Mouse (Mus musculus): ENCODE results near the gene Spib. TPM values are rescaled to one million over a fixed set of nuclear protein-coding genes. Genes with fewer than 3 reads are reported as not detected.
A peak's percentile ranks its signal among the peaks of the same experiment; 100 is the strongest.

Spib gene
- polyA plus RNA-seq, 1 experiment from 2014 or later, result not detected

DNA sequence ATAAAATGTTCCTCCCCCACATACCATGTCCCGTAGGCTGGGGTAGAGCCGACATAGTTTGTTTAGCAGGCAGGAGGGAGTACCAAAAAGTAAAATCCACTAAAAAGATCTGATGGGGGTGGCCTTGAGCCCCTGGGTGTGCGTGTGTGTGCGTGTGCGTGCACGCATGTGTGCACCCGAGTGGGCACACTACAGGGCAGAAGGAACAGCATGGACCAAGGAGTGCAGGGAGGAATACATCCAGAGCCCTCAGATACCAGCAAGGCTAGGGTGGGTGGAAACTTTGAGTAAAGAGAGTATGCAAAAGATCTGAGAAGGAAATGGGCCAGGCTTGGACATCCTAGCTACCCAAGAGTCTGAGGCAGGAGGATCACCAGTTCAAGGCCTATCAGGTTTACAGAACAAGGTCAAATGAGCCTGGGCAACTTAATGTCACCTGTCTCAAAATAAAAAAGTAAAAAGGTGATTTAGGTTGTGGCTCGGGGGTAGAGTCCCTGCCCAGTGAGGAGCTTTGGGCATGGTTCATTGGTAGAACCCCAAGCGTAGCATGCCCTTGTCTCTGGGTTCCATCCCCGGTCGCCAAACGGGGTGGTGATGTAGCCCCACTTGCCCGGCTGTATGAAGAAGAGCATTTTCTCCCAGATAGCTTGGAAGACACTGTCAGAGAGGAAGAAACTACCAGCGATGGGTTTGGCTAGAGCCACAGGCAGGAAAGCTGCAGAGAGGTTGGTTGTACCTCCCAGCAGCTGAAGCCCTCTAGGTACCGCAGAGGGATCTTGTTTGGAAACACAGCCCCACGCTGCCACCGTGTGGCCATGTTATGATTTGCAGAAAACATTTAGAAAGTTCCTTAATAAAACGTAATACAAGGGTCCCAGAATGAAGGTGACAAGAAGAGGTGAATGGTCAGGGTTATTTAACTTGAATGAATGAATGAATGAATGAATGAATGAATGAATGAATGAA is 28.8 kb upstream of the Spib start:
- H3K9ac ChIP-seq (replicated peaks), result no peak overlapping the region
- no peak overlapping the region for H3K4me2 ChIP-seq (replicated peaks)
- H3K4me3 ChIP-seq, result no peak overlapping the region
- ATAC-seq (ENCODE audit: low FRiP score, low read depth), result peak; percentile 41; the same call in 1 of the 2 replicates
- no peak overlapping the region for H3K27ac ChIP-seq (replicated peaks)
- no peaks in the 10 kb centered on the region for H3K36me3 ChIP-seq
- no peaks in the 10 kb centered on the region for H3K9me3 ChIP-seq
- no peaks in the 10 kb centered on the region for H3K4me1 ChIP-seq
- peaks cover 2% of the 10 kb centered on the region; the same call in 1 of the 2 replicates for H3K27me3 ChIP-seq
- 52% methylated on average over 18 of the region's 18 CpGs for WGBS

DNA sequence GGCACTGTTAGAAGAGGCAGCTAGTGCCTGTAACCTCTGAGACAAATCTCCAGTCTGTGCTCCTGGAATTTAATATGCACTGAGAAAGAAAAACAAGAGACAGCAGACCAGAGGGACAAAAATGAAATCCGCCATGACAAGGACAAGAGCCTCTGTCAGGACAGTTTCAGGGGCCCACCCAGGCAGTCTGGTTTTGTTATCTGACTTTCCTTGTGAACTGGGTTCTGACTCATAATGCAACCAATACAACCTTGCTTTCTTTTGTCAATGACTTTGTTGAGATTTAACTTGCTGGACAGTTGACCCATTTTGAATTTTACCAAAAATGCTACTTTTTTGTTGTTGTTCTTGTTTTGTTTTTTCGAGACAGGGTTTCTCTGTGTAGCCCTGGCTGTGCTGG is 25.8 kb upstream of the Spib start:
- Histone ChIP-seq H3K27me3 (peaks cover 8% of the 10 kb centered on the region; the same call in 1 of the 2 replicates), H3K9me3 (no peaks in the 10 kb centered on the region), H3K4me3 (no peak overlapping the region), H3K36me3 (no peaks in the 10 kb centered on the region), H3K9ac (replicated peaks) (no peak overlapping the region), H3K4me1 (peaks cover 10% of the 10 kb centered on the region), H3K4me2 (replicated peaks) (no peak overlapping the region), H3K27ac (replicated peaks) (no peak overlapping the region)
- ATAC-seq (ENCODE audit: low FRiP score, low read depth), result no peak
- 75% methylated on average over 2 of the region's 2 CpGs for WGBS

DNA sequence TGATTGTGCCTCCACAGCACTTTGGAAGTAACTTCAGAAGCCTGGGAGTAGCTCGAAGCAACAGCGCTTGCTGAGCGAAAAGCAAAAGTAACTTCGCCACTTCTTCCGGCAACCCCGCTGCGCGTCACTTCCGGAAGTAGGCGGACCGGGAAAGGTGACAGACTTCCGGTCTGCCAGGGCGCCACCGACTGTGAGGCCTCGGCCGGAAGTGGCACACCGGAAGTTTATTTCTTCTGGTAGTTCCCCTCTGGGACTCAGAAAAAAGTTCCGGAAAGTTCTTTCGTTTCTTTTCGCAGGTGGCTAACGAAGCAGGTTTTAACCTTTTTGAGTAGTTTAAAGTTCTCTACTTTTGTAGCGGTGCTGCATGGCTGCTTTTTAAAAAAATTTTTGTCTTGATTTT is 22.0 kb upstream of the Spib start, which contains the start of gene Nr1h2:
Gene Nr1h2, minus strand, starts transcription at position 126 of the 400 bp plus-strand sequence.
- H3K36me3 ChIP-seq, result peaks cover 31% of the 10 kb centered on the region
- WGBS, result under 1% methylated on average over 22 of the region's 22 CpGs
- H3K4me2 ChIP-seq (replicated peaks), result peak within 1 kb of the TSS; percentile 60
- peak; percentile 71 for ATAC-seq (ENCODE audit: low FRiP score, low read depth)
- peaks cover 13% of the 10 kb centered on the region for H3K4me1 ChIP-seq
- peak within 1 kb of the TSS; percentile 90 for H3K27ac ChIP-seq (replicated peaks)
- H3K9ac ChIP-seq (replicated peaks), result peak within 1 kb of the TSS; percentile 64
- H3K4me3 ChIP-seq, result peak within 1 kb of the TSS; percentile 83
- no peaks in the 10 kb centered on the region for H3K9me3 ChIP-seq
- H3K27me3 ChIP-seq, result peaks cover 8% of the 10 kb centered on the region; the same call in 1 of the 2 replicates

- Histone ChIP-seq H3K36me3 (peaks cover 31% of the 10 kb centered on the region), H3K4me3 (peak overlapping the region; percentile 83), H3K27ac (replicated peaks) (peak overlapping the region; percentile 90), H3K9me3 (no peaks in the 10 kb centered on the region), H3K4me2 (replicated peaks) (peak overlapping the region; percentile 60), H3K27me3 (peaks cover 8% of the 10 kb centered on the region; the same call in 1 of the 2 replicates), H3K9ac (replicated peaks) (peak overlapping the region; percentile 64), H3K4me1 (peaks cover 13% of the 10 kb centered on the region)
- under 1% methylated on average over 32 of the region's 32 CpGs for WGBS
- peak; percentile 71 for ATAC-seq (ENCODE audit: low FRiP score, low read depth)
Observed at GRCm38 (mm10) chr7:44553196-44553764, 21.4 kb upstream of the Spib start.

- Histone ChIP-seq H3K27me3 (peaks cover 8% of the 10 kb centered on the region; the same call in 1 of the 2 replicates), H3K27ac (replicated peaks) (no peak overlapping the region)
- ATAC-seq (ENCODE audit: low FRiP score, low read depth), result no peak
Observed at GRCm38 (mm10) chr7:44552141-44552908, 20.5 kb upstream of the Spib start.

DNA sequence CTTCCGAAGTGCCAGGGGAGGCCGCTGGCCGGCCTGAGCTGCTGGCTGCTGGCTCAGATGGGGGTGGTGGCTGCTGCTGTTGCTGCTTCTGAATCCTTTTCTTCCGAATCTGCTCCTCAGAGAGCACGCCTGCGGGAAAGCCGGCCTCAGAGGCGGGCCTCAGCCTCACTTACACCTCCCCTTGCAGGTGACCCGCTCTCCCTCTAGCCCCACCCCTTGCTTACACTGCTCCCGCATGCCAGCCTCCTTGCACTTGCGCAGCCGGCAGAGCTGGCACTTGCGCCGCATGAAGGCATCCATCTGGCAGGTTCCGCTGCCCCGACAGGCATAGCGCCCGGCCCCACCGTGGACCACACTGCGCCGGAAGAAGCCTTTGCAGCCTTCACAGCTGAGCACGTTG is 19.9 kb upstream of the Spib start:
- no peak for ATAC-seq (ENCODE audit: low FRiP score, low read depth)
- Histone ChIP-seq H3K9me3 (no peaks in the 10 kb centered on the region), H3K9ac (replicated peaks) (no peak overlapping the region), H3K27ac (replicated peaks) (no peak overlapping the region), H3K4me1 (peaks cover 26% of the 10 kb centered on the region), H3K36me3 (peaks cover 31% of the 10 kb centered on the region), H3K4me3 (no peak overlapping the region), H3K4me2 (replicated peaks) (no peak overlapping the region), H3K27me3 (peaks cover 8% of the 10 kb centered on the region; the same call in 1 of the 2 replicates)
- WGBS, result 83% methylated on average over 22 of the region's 22 CpGs

More at GRCm38 (mm10) chr7:44552141-44552908, 20.5 kb upstream of the Spib start:
- peaks cover 21% of the 10 kb centered on the region for H3K4me1 ChIP-seq
- peak overlapping the region; percentile 83; the same call in 1 of the 2 replicates for H3K4me3 ChIP-seq
- H3K9me3 ChIP-seq, result no peaks in the 10 kb centered on the region
- H3K4me2 ChIP-seq (replicated peaks), result peak overlapping the region; percentile 60
- H3K36me3 ChIP-seq, result peaks cover 31% of the 10 kb centered on the region
- H3K9ac ChIP-seq (replicated peaks), result no peak overlapping the region
- WGBS, result 86% methylated on average over 31 of the region's 31 CpGs

GRCm38 (mm10) chr7:44551301-44551700 is 19.4 kb upstream of the Spib start:
- H3K4me3 ChIP-seq, result no peak overlapping the region
- peaks cover 31% of the 10 kb centered on the region for H3K36me3 ChIP-seq
- ATAC-seq (ENCODE audit: low FRiP score, low read depth), result no peak
- peaks cover 26% of the 10 kb centered on the region for H3K4me1 ChIP-seq
- H3K9ac ChIP-seq (replicated peaks), result no peak overlapping the region
- H3K4me2 ChIP-seq (replicated peaks), result no peak overlapping the region
- WGBS, result 94% methylated on average over 21 of the region's 21 CpGs
- peaks cover 8% of the 10 kb centered on the region; the same call in 1 of the 2 replicates for H3K27me3 ChIP-seq
- H3K27ac ChIP-seq (replicated peaks), result no peak overlapping the region
- H3K9me3 ChIP-seq, result no peaks in the 10 kb centered on the region

DNA sequence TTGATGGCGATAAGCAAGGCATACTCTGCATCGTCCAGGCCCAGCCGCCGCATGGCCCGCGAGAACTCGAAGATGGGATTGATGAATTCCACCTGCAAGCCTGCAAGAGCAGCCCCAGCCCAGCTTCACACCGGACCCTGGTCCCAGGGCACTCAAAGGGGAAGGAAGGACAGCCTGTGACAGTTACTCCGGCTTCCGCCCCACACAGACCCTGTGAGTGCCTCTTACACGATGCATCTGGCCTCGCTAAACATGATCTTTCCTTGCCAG is 18.5 kb upstream of the Spib start:
- Histone ChIP-seq H3K9me3 (no peaks in the 10 kb centered on the region), H3K36me3 (peaks cover 31% of the 10 kb centered on the region), H3K4me2 (replicated peaks) (no peak overlapping the region), H3K4me1 (peaks cover 26% of the 10 kb centered on the region), H3K27ac (replicated peaks) (no peak overlapping the region), H3K9ac (replicated peaks) (no peak overlapping the region), H3K4me3 (no peak overlapping the region), H3K27me3 (0 out of 2 replicates have a peak, but pooled peaks cover 2% of the 10 kb centered on the region)
- no peak for ATAC-seq (ENCODE audit: low FRiP score, low read depth)
- 96% methylated on average over 12 of the region's 12 CpGs for WGBS

- Histone ChIP-seq H3K4me2 (replicated peaks) (no peak overlapping the region), H3K9ac (replicated peaks) (no peak overlapping the region), H3K27ac (replicated peaks) (no peak overlapping the region), H3K27me3 (no peaks in the 10 kb centered on the region), H3K4me3 (no peak overlapping the region), H3K9me3 (no peaks in the 10 kb centered on the region), H3K4me1 (peaks cover 26% of the 10 kb centered on the region), H3K36me3 (peaks cover 31% of the 10 kb centered on the region)
- WGBS, result 95% methylated on average over 23 of the region's 23 CpGs
- ATAC-seq (ENCODE audit: low FRiP score, low read depth), result no peak
Observed at GRCm38 (mm10) chr7:44549621-44550408, 17.9 kb upstream of the Spib start.

GRCm38 (mm10) chr7:44548497-44549087 is 16.7 kb upstream of the Spib start, which contains the start of gene Pold1:
Gene Pold1, minus strand, starts transcription at chr7:44548849.
- Histone ChIP-seq H3K27me3 (no peaks in the 10 kb centered on the region), H3K4me1 (peaks cover 23% of the 10 kb centered on the region), H3K4me2 (replicated peaks) (peak within 1 kb of the TSS; percentile 87), H3K36me3 (peaks cover 31% of the 10 kb centered on the region), H3K9ac (replicated peaks) (peak within 1 kb of the TSS; percentile 67), H3K9me3 (no peaks in the 10 kb centered on the region), H3K4me3 (peak within 1 kb of the TSS; percentile 64), H3K27ac (replicated peaks) (peak within 1 kb of the TSS; percentile 16; the same call in 1 of the 2 replicates)
- ATAC-seq (ENCODE audit: low FRiP score, low read depth), result peak; percentile 91
- WGBS, result under 1% methylated on average over 43 of the region's 43 CpGs

GRCm38 (mm10) chr7:44547725-44548124 is 15.9 kb upstream of the Spib start:
- peaks cover 31% of the 10 kb centered on the region for H3K36me3 ChIP-seq
- H3K9me3 ChIP-seq, result no peaks in the 10 kb centered on the region
- 29% methylated on average over 5 of the region's 5 CpGs for WGBS
- H3K4me3 ChIP-seq, result peak overlapping the region; percentile 64
- H3K4me2 ChIP-seq (replicated peaks), result peak overlapping the region; percentile 87
- H3K27me3 ChIP-seq, result no peaks in the 10 kb centered on the region
- no peak overlapping the region for H3K27ac ChIP-seq (replicated peaks)
- no peak for ATAC-seq (ENCODE audit: low FRiP score, low read depth)
- peak overlapping the region; percentile 67 for H3K9ac ChIP-seq (replicated peaks)
- H3K4me1 ChIP-seq, result peaks cover 18% of the 10 kb centered on the region

Measured in midbrain, embryonic 12.5 days (tissue).